Mouse (Mus musculus) forebrain, embryonic 13.5 days (tissue): ENCODE data around the gene Ttll5. TPM values are rescaled to one million over a fixed set of nuclear protein-coding genes. Genes with fewer than 3 reads are reported as not detected.
A peak's percentile ranks its signal among the peaks of the same experiment; 100 is the strongest.

Source experiments
- ATAC-seq: fragments of 200-750 bp; cut with Nextera tagmentation; 2 replicates; pipeline ENCODE4 v1.8.0; 2017
- H3K27ac ChIP-seq: fragments of 300-500 bp; sonication (generic); 2 replicates; pipeline ENCODE4 v1.5.1; 2015; ENCODE audit warnings: inconsistent platforms, mild to moderate bottlenecking, moderate library complexity
- H3K27me3 ChIP-seq: fragments of 300-500 bp; sonication (generic); 2 replicates; pipeline ENCODE4 v1.6.1; 2015; ENCODE audit warnings: mild to moderate bottlenecking, inconsistent platforms
- H3K36me3 ChIP-seq: fragments of 300-500 bp; sonication (generic); 2 replicates; pipeline ENCODE4 v1.6.1; 2015; ENCODE audit warnings: mild to moderate bottlenecking, inconsistent platforms; ENCODE audit not compliant: poor library complexity, severe bottlenecking
- H3K4me1 ChIP-seq: fragments of 300-500 bp; sonication (generic); 2 replicates; pipeline ENCODE4 v1.6.1; 2015; ENCODE audit warnings: inconsistent platforms
- H3K4me2 ChIP-seq: fragments of 300-500 bp; sonication (generic); 2 replicates; pipeline ENCODE4 v1.6.1; 2015; ENCODE audit warnings: inconsistent platforms, mild to moderate bottlenecking, moderate library complexity
- H3K4me3 ChIP-seq: fragments of 300-500 bp; sonication (generic); 2 replicates; pipeline ENCODE4 v1.5.1; 2015; ENCODE audit warnings: mild to moderate bottlenecking, inconsistent platforms
- H3K9ac ChIP-seq: fragments of 300-500 bp; sonication (generic); 2 replicates; pipeline ENCODE4 v1.6.1; 2015; ENCODE audit warnings: mild to moderate bottlenecking, inconsistent platforms
- H3K9me3 ChIP-seq: fragments of 300-500 bp; sonication (generic); replicated peaks from 2 replicates; pipeline ENCODE4 v1.6.1; 2016; ENCODE audit warnings: inconsistent platforms
- WGBS: fragments of 180-500 bp; shearing (Covaris S2); methylation state at CpG from one replicate; pipeline ENCODE4 v1.1.7; 2015; 5-methylcytosine and 5-hydroxymethylcytosine counted together
- polyA plus RNA-seq: library from polyadenylated mRNA; unstranded; fragments of >200 nt; fragmentation: Nextera tagmentation; extraction: Ambion mirVana; gene quantifications from 2 replicates; pipeline ENCODE4 v1.2.1, GENCODE M21; 2015

The Ttll5 gene
- polyA plus RNA-seq, 1 experiment from 2014 or later, result 15.2 TPM

DNA sequence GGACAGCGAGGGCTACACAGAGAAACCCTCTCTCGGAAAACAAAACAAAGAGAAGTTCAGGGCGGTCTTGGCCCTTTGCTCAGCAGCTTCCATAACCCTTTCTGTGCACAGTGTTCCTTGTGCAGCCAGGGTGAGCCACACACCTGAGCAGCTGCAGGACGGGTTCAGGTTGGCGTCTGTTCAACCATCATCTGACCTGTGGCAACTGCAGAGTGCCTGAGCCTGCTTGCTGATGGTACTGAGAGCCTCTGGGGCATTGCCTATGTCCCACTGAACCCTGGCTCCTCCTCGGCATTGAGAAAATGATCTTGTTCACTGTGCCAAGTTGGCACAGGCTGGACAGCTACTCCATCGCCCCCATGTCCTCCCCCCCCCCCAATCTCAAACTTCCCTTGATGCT is 250.9 kb downstream of the Ttll5 start:
- Histone ChIP-seq H3K27ac (no peak overlapping the region), H3K27me3 (peaks cover 24% of the 10 kb centered on the region), H3K4me3 (peak overlapping the region; percentile 49; the same call in 1 of the 2 replicates), H3K9me3 (no peaks in the 10 kb centered on the region), H3K9ac (no peak overlapping the region), H3K4me1 (peaks cover 31% of the 10 kb centered on the region), H3K4me2 (peak overlapping the region; percentile 78), H3K36me3 (no peaks in the 10 kb centered on the region)
- ATAC-seq, result no peak
- WGBS, result 82% methylated on average over 7 of the region's 7 CpGs

DNA sequence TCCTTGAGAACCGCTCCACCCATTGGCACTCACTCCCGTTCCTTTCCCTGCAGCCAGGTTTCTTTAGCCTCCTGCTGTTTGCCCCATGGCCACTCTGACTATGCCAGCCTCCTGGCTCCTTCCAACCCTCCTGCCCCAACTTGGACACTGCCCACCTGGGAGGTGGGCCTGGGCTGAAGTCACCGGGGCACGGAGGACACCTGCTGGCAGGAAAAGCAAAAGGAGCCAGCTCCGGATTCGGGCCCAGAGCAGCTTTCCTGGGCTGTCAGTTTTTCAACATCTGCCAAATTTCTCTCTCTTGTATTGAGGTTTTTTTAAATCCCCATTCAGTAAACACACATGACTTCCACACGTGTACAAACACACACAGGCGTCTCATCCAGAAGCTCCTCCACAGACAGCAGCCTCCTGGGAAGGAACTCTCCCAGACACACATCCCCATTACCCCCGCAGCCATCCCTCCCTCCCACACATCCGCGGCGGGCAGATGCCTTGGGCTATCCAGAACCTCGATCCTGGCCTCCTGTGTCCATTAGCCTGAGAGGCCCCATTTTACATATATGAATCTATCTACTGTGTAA is 252.0 kb downstream of the Ttll5 start:
- peak overlapping the region; percentile 49 for H3K4me3 ChIP-seq
- WGBS, result 7% methylated on average over 13 of the region's 13 CpGs

DNA sequence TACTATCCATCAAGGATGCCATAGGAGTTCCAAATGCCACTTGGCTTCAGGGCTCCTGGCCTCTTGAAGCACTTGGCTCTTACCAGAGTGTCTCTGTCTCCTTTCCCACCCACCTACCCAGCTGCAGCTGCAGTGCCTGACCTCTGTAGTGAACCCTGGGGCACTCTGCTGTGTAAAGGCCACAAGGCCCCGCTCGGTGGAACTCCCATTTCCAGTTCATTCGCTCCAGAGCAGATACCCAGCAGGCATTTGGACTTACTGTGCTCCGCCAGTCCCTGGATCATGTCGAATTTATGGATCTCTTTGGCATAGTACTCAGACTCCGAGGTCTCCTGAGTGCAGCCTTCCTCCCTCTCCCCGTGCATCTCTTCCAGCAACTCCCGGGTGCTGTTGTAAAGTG is 252.9 kb downstream of the Ttll5 start:
- peak overlapping the region; percentile 78 for H3K4me2 ChIP-seq
- H3K9me3 ChIP-seq, result no peaks in the 10 kb centered on the region
- H3K36me3 ChIP-seq, result no peaks in the 10 kb centered on the region
- H3K27me3 ChIP-seq, result peaks cover 24% of the 10 kb centered on the region
- 0 out of 2 replicates have a peak overlapping the region, but pooled peaks have one; percentile 25 for H3K27ac ChIP-seq
- peak overlapping the region; percentile 65 for H3K9ac ChIP-seq
- 31% methylated on average over 8 of the region's 8 CpGs for WGBS
- H3K4me3 ChIP-seq, result peak overlapping the region; percentile 49
- ATAC-seq, result no peak
- H3K4me1 ChIP-seq, result peaks cover 26% of the 10 kb centered on the region

More for the DNA sequence above, 252.0 kb downstream of the Ttll5 start:
- peaks cover 24% of the 10 kb centered on the region for H3K27me3 ChIP-seq
- peaks cover 26% of the 10 kb centered on the region for H3K4me1 ChIP-seq
- no peaks in the 10 kb centered on the region for H3K36me3 ChIP-seq
- no peak for ATAC-seq
- peak overlapping the region; percentile 78 for H3K4me2 ChIP-seq
- no peak overlapping the region for H3K27ac ChIP-seq
- H3K9me3 ChIP-seq, result no peaks in the 10 kb centered on the region
- no peak overlapping the region for H3K9ac ChIP-seq

DNA sequence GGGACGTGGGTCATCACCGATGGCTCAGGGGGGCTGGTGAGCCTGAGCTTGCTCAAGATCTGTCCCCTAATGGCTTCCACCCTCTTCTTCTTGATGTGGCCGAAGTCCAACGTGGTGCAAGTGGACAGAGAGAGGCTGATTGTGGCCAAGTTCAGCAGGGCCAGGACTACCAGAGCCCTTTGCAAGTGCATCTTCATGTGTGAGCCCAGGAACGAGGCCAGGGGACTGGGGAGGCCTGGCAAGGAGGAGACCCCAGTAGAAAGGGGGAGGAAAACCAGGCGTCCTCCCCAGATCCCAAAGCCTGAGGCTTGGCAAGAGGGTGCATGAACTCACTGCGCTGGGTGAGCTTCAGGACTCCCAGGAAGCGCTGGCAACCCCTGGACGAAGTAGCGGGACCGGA is 253.3 kb downstream of the Ttll5 start:
- peak overlapping the region; percentile 49 for H3K4me3 ChIP-seq
- H3K27me3 ChIP-seq, result peaks cover 24% of the 10 kb centered on the region
- peak overlapping the region; percentile 78 for H3K4me2 ChIP-seq
- no peak for ATAC-seq
- no peaks in the 10 kb centered on the region for H3K36me3 ChIP-seq
- peak overlapping the region; percentile 65 for H3K9ac ChIP-seq
- peak overlapping the region; percentile 25; the same call in 1 of the 2 replicates for H3K27ac ChIP-seq
- WGBS, result 24% methylated on average over 11 of the region's 11 CpGs
- peaks cover 26% of the 10 kb centered on the region for H3K4me1 ChIP-seq
- no peaks in the 10 kb centered on the region for H3K9me3 ChIP-seq

DNA sequence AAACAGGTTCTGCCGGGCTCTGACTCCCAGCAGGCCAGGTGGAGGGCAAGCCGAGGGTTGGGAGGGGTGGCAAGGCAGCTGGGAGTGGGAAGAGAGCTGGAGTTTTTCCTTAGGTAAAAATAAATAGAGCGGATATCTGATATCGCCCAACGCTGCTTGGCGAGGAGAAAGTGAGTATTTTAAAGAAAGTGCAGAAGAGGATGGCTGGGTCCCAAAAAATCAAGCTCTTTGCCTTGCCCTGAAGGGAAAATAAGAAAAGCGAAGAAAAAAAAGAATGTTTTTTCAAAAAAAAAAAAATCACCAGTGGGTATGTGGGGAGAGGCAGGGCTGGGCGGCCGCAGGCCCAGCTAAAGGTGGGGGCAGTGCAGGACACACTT is 253.7 kb downstream of the Ttll5 start:
- Histone ChIP-seq H3K27ac (peak overlapping the region; percentile 25; the same call in 1 of the 2 replicates), H3K36me3 (no peaks in the 10 kb centered on the region), H3K9ac (peak overlapping the region; percentile 65), H3K4me2 (peak overlapping the region; percentile 78), H3K27me3 (peaks cover 24% of the 10 kb centered on the region), H3K9me3 (no peaks in the 10 kb centered on the region), H3K4me3 (peak overlapping the region; percentile 49), H3K4me1 (peaks cover 30% of the 10 kb centered on the region)
- 11% methylated on average over 9 of the region's 9 CpGs for WGBS
- no peak for ATAC-seq

DNA sequence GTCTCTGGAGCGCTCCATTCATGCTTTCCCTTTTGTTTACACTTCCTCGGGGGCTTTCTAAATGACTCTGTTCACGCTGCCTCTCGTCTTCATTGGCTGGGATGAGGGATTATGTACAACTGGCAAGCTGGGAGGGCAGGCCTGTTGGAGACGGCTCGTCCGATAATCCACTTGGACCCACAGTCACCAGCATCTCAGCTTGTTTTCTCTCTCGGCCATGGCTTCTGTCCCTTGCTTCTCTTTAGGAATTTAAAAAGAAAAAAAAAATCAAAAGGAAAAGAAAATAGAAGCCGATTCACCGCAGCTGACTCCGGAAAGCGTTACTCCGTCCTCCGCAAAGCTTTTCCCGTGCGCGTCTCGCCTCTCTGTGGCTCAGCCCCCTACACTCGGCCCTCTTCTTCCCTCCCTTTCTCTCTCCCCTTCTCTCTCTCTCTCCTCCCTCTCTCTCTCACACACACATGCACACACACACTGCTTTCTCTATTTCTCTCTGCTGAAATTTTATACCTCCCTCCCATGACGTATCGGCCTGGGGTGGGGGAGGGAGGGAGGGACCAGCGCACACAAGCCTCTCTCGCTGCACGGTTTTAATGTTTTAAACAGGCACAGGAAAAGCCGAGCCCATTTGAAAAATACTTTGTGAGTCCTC is 254.2 kb downstream of the Ttll5 start, which contains the start of gene Tgfb3:
Tgfb3 (minus strand) TSS at position 489 of the 649 bp plus-strand sequence.
- H3K9ac ChIP-seq, result peak within 1 kb of the TSS; percentile 65
- peak; percentile 61 for ATAC-seq
- H3K9me3 ChIP-seq, result no peaks in the 10 kb centered on the region
- peak within 1 kb of the TSS; percentile 66 for H3K27ac ChIP-seq
- H3K4me2 ChIP-seq, result peak within 1 kb of the TSS; percentile 78
- under 1% methylated on average over 25 of the region's 25 CpGs for WGBS
- peaks cover 24% of the 10 kb centered on the region for H3K27me3 ChIP-seq
- peaks cover 33% of the 10 kb centered on the region for H3K4me1 ChIP-seq
- peak within 1 kb of the TSS; percentile 49 for H3K4me3 ChIP-seq
- H3K36me3 ChIP-seq, result no peaks in the 10 kb centered on the region

DNA sequence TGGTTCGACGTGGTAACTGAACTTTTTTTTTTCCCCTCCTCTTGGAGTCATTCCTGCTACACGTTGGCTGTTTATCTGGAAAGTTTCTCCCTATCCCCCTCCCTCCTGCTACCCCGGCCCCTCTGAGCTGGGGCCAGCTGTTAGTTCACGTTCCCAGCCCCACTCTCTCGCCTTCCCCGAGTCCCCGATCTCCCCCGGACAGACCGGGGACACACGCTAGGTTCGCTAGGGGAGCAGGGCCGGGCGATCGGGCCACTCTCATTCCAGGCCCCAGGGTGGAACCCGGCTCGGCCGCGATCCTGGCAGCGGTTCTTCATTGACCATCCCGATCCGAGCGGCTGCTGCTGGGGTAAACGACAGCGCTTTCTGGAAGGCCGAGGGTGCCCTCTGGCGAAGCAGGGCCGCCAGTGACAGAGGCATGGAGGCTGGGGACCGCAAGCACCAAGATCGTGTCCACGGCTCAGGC is 254.8 kb downstream of the Ttll5 start:
- no peaks in the 10 kb centered on the region for H3K36me3 ChIP-seq
- WGBS, result under 1% methylated on average over 31 of the region's 31 CpGs
- H3K4me2 ChIP-seq, result peak overlapping the region; percentile 78
- peak overlapping the region; percentile 65 for H3K9ac ChIP-seq
- H3K9me3 ChIP-seq, result no peaks in the 10 kb centered on the region
- H3K4me1 ChIP-seq, result peaks cover 33% of the 10 kb centered on the region
- peak overlapping the region; percentile 66 for H3K27ac ChIP-seq
- peaks cover 24% of the 10 kb centered on the region for H3K27me3 ChIP-seq
- ATAC-seq, result peak; percentile 79
- H3K4me3 ChIP-seq, result peak overlapping the region; percentile 49

DNA sequence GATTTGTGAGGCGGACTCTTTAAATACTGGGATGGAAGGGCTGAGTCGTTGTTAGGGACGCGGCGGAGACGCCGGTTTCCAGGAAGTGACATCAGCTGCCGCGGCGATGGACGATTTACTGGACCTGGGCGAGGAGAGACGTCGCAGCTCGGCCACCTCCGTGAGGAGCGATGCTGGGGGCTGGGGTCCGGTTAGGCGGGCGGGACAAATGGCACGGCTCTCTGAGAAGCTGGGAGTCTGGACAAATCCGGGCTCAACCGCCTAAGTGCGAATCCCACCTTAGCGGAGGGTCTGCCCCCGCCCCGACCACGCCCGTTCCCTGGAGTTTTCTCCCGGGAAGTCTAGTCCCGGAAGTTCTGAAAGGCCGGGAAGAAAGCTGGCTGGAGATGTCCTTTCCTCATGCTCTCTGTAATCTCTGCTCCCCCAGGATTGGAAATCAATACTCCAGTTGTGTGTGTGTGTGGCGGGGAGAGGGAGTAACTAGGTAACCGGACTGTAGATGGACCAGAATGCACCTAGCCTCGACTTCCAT is 258.1 kb downstream of the Ttll5 start, which contains the start of gene Ift43:
Ift43 (plus strand) TSS at position 61 of the 532 bp plus-strand sequence.
- Histone ChIP-seq H3K27ac (no peak within 1 kb of the TSS), H3K9ac (peak within 1 kb of the TSS; percentile 67), H3K36me3 (peaks cover 16% of the 10 kb centered on the region; the same call in 1 of the 2 replicates), H3K27me3 (peaks cover 5% of the 10 kb centered on the region), H3K4me3 (peak within 1 kb of the TSS; percentile 74), H3K4me1 (peaks cover 17% of the 10 kb centered on the region), H3K4me2 (peak within 1 kb of the TSS; percentile 84), H3K9me3 (no peaks in the 10 kb centered on the region)
- WGBS, result under 1% methylated on average over 35 of the region's 35 CpGs
- ATAC-seq, result peak; percentile 80

DNA sequence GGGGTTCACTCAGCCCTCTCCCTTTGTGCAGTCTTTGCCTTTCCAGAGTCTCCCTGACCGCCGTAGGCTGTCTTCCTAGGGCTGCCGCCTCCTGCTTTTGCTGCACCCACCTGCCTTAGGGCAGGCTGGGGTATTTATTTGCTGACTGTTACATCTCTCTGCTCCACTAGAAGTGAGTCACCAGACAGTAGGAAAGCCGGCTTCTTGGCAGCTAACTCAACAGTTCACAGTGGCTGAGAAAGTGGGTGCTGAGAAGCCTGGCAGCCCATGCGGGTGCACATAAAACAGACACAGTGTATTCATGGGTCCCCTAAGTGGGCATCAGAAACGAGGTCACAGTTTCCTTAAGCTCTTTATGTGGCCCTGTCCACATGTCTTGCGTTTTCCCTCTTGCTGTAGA is 261.4 kb downstream of the Ttll5 start:
- no peak overlapping the region for H3K9ac ChIP-seq
- H3K4me1 ChIP-seq, result peaks cover 7% of the 10 kb centered on the region
- WGBS, result 89% methylated on average over 7 of the region's 7 CpGs
- H3K27me3 ChIP-seq, result no peaks in the 10 kb centered on the region
- no peaks in the 10 kb centered on the region for H3K9me3 ChIP-seq
- H3K27ac ChIP-seq, result no peak overlapping the region
- no peak for ATAC-seq
- H3K4me2 ChIP-seq, result no peak overlapping the region
- H3K4me3 ChIP-seq, result no peak overlapping the region
- peaks cover 29% of the 10 kb centered on the region for H3K36me3 ChIP-seq

DNA sequence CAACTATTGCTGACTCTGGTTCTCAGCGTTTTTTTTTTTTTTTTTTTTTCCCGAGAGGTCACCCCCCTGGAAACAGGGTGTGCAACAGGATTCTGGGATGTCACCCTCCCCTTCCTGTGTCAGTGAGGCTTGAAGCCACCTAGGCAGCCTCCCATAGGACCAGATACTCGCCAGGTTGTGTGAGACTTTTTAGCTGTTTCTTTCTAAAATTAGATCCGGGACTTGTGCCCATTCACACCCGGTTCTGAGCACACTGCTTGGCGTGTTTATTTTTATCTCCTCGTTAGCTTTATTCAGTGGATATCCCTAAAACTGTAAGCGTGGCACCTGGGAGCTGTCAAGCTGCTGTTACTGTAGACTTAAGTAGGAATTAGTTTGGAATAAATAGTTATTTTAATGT is 262.1 kb downstream of the Ttll5 start:
- 66% methylated on average over 8 of the region's 8 CpGs for WGBS
- H3K4me1 ChIP-seq, result peaks cover 7% of the 10 kb centered on the region
- H3K27me3 ChIP-seq, result no peaks in the 10 kb centered on the region
- H3K9ac ChIP-seq, result no peak overlapping the region
- H3K9me3 ChIP-seq, result no peaks in the 10 kb centered on the region
- no peak overlapping the region for H3K4me2 ChIP-seq
- ATAC-seq, result no peak
- H3K36me3 ChIP-seq, result peaks cover 29% of the 10 kb centered on the region
- H3K27ac ChIP-seq, result no peak overlapping the region
- no peak overlapping the region for H3K4me3 ChIP-seq

DNA sequence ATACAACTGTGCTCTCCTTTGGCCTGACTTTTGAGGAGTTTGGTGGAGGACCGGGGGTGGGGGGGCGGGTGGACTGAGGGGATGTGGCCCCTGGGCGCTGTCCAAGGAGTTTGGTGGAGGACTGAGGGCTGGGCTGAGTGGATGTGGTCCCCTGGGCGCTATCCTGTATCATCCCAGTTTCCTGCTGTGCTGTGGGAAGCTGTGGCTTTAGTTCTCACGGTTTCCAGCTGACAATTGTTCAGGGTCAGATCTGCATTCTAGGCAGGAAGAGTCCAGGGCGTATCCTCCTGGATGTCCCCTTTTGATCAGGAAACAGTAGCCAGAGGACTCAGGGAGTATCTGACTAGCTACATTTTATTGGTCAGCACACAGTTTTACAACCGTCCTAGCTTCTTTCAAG is 263.6 kb downstream of the Ttll5 start:
- Histone ChIP-seq H3K27me3 (no peaks in the 10 kb centered on the region), H3K9ac (no peak overlapping the region), H3K4me1 (peaks cover 8% of the 10 kb centered on the region), H3K4me2 (no peak overlapping the region), H3K27ac (no peak overlapping the region), H3K36me3 (peaks cover 29% of the 10 kb centered on the region), H3K4me3 (no peak overlapping the region), H3K9me3 (no peaks in the 10 kb centered on the region)
- WGBS, result 71% methylated on average over 7 of the region's 7 CpGs
- ATAC-seq, result no peak

DNA sequence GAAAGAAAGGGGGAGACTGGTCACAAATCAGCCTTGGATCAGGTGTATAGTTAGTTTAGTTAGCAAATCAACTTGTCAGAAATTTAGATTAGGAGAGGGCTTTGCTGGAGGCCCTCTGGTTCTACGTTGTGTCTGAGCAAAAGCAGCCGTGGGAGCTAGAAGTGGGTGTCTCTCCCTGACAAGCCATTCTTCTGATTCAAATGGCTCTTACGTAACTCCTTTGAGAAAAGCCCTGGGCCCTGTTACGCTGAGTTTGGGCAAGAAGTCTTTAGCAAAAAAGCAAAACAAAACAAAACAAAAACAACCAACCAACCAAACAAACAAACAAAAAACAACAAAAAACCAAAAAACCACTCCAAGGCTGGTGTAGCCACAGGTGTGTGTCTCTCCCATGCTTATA is 266.3 kb downstream of the Ttll5 start:
- H3K9ac ChIP-seq, result no peak overlapping the region
- no peak overlapping the region for H3K4me2 ChIP-seq
- H3K27me3 ChIP-seq, result no peaks in the 10 kb centered on the region
- no peak overlapping the region for H3K4me3 ChIP-seq
- no peak overlapping the region for H3K27ac ChIP-seq
- H3K9me3 ChIP-seq, result no peaks in the 10 kb centered on the region
- peaks cover 3% of the 10 kb centered on the region; the same call in 1 of the 2 replicates for H3K4me1 ChIP-seq
- WGBS, result 69% methylated on average over 4 of the region's 4 CpGs
- ATAC-seq, result no peak
- peaks cover 30% of the 10 kb centered on the region for H3K36me3 ChIP-seq
